Mouse (Mus musculus) neutrophil, adult 83 days (primary cell): ENCODE results near the gene Nxnl2. TPM values are rescaled to one million over a fixed set of nuclear protein-coding genes. Genes with fewer than 3 reads are reported as not detected.

ENCODE experiments used
- total RNA-seq, 2 experiments: library from RNA; stranded (reverse); gene quantifications; one replicate each; pipeline ENCODE4 v1.2.4; 2023

Nxnl2 gene
- total RNA-seq, result not detected

DNA sequence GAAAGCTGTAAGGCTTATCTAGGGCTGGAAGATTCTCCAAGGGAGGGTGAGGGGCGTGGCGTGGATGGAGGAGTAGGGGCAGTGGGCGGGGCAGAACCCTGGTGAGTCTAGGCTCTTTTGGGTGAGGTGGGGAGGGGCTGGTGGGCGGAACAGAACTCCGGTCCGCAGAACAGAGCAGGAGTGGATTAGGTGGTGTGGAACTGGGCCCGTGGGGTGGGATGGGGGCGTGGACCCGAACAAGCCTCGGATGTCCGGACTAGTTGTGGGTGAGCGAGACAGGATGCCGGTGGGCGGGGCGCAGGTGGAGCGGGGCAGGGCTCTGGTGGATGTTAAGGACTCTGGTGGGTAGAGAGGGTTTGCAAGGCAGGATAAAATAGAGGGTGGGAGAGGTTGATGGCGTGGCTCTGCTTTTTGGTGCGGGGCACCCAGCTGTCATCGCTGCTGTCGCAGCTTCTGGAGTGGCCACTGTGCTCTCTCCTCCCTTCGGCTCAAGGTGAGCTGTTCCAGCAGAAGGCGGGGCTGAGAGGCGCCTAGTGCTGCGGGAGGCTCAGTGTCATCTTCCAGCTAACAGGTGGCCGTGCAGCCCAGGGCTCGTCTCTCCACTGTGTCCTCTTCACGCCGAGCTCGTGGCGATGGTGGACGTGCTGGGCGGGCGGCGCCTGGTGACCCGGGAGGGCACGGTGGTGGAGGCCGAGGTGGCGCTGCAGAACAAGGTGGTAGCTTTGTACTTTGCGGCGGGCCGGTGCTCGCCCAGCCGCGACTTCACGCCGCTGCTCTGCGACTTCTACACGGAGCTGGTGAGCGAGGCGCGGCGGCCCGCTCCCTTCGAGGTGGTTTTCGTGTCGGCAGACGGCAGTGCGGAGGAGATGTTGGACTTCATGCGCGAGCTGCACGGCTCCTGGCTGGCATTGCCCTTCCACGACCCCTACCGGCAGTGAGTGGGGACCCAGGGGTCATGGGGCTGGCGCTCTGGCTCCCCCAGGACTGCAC lies at the start of gene Nxnl2:
TSS of gene Nxnl2 (plus strand) at position 332 of the 990 bp plus-strand sequence.

Other genes starting within 250 kb of the Nxnl2 start
- gene Spin1, start 70.1 kb upstream of the Nxnl2 start, total RNA-seq, result 10 to 100 TPM; 31.9 to 33.8 TPM
- 1 to 10 TPM; 2.3 to 2.7 TPM for gene S1pr3, start 237.6 kb downstream of the Nxnl2 start, total RNA-seq